Mouse (Mus musculus) midbrain, embryonic 10.5 days (tissue): ENCODE measurements around the gene Inpp5a. TPM values are rescaled to one million over a fixed set of nuclear protein-coding genes. Genes with fewer than 3 reads are reported as not detected.

Experiments used
- DNase-seq: peaks from one replicate; pipeline ENCODE4 v3.0.0-alpha.2; 2017; ENCODE audit warnings: low spot score
- H3K27ac ChIP-seq: fragments of 300-500 bp; sonication (generic); replicated peaks from 2 replicates; pipeline ENCODE4 v1.5.1; 2016; ENCODE audit warnings: mild to moderate bottlenecking
- H3K27me3 ChIP-seq: fragments of 300-500 bp; sonication (generic); 2 replicates; pipeline ENCODE4 v1.6.1; 2016; ENCODE audit warnings: low read depth, mild to moderate bottlenecking; ENCODE audit not compliant: poor library complexity, severe bottlenecking
- H3K36me3 ChIP-seq: fragments of 300-500 bp; sonication (generic); 2 replicates; pipeline ENCODE4 v1.6.1; 2016; ENCODE audit warnings: mild to moderate bottlenecking, moderate library complexity
- H3K4me1 ChIP-seq: fragments of 300-500 bp; sonication (generic); 2 replicates; pipeline ENCODE4 v1.6.1; 2016
- H3K4me3 ChIP-seq: fragments of 300-500 bp; sonication (generic); 2 replicates; pipeline ENCODE4 v1.5.1; 2016; ENCODE audit warnings: mild to moderate bottlenecking, moderate library complexity
- H3K9me3 ChIP-seq: fragments of 300-500 bp; sonication (generic); replicated peaks from 2 replicates; pipeline ENCODE4 v1.6.1; 2016; ENCODE audit warnings: mild to moderate bottlenecking
- WGBS: fragments of 180-500 bp; shearing (Covaris S2); methylation state at CpG from one replicate; pipeline ENCODE4 v1.1.7; 2016; 5-methylcytosine and 5-hydroxymethylcytosine counted together
- polyA plus RNA-seq: library from polyadenylated mRNA; unstranded; fragments of >200 nt; fragmentation: Nextera tagmentation; extraction: Ambion mirVana; gene quantifications from 2 replicates; pipeline ENCODE4 v1.2.1, GENCODE M21; 2016

Gene Inpp5a
- polyA plus RNA-seq, 1 experiment from 2014 or later, result 17.3 TPM

DNA sequence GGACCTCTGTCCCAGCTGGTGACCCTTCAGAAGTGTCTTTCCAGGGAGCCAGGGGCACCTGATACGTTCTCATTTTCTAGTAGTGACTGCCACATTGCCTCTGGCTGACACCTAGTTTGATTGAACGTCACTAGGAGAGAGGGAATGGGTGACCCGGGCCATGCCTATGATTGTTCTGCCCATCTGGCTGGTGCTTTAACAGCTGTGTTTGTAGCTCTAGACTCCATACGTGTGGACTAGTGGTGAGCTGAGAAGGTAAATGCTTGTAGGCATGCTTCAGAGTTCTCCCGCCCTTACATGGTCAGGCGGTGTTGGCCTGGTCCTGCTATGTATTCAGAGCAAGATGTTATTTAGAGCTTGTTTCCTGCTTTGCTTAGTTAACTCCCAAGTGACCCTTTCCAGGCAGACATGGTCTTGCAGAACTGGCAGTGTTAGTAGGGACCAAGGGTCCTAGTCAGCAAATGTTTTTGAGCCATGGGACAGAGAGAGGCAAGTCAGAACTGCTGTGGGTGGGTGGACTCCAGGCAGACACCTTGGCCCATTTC, 3.9 kb downstream of the Inpp5a start:
- no peak for DNase-seq
- Histone ChIP-seq H3K9me3 (no peaks in the 10 kb centered on the region), H3K4me1 (peaks cover 45% of the 10 kb centered on the region), H3K36me3 (no peaks in the 10 kb centered on the region), H3K27ac (no peak overlapping the region), H3K4me3 (no peak overlapping the region), H3K27me3 (no peaks in the 10 kb centered on the region)
- 83% methylated on average over 6 of the region's 6 CpGs for WGBS

DNA sequence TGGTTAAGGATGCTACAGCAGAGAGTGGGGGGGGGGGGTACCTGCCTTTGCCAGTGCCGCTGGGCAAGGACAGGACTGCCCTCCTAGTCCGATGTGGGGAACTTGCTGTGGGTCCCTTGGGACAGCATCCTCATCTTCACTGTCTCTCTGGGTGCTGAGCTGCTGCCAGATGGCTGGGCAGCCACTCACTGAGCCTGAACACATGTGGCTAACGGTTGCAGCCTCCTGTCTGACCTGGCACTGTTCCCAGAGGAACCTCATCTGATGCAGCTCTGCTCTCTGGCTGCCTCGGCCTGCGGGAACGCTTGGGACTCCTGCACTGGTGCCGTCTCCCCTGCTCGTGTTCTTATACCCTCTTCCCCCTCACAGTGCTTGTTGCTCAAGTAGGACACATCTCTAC, 8.6 kb downstream of the Inpp5a start:
- H3K4me1 ChIP-seq, result peaks cover 16% of the 10 kb centered on the region
- no peaks in the 10 kb centered on the region for H3K36me3 ChIP-seq
- no peaks in the 10 kb centered on the region for H3K9me3 ChIP-seq
- 84% methylated on average over 8 of the region's 8 CpGs for WGBS
- no peak for DNase-seq
- no peaks in the 10 kb centered on the region for H3K27me3 ChIP-seq
- H3K4me3 ChIP-seq, result no peak overlapping the region
- no peak overlapping the region for H3K27ac ChIP-seq

DNA sequence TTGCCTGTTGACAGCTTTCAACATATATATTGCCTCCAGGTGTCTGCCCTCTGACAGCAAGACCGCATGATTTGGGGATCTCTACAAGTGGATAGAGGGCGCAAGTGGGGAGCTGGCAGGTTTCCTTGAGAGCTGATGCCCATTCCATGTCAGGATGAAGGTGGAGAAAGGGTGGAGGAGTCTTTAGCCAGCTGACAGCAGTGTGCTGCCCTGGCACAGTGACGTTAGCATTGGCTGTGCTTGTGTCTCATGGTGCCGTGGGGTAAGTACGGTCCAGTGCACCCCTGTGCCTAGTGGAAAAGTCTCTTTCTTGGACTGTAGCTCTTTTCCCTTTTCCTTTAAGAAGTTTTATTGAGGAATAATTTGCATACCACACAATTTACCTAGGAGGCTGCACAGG, 9.2 kb downstream of the Inpp5a start:
- Histone ChIP-seq H3K4me3 (no peak overlapping the region), H3K36me3 (no peaks in the 10 kb centered on the region), H3K4me1 (peaks cover 10% of the 10 kb centered on the region), H3K27ac (no peak overlapping the region), H3K27me3 (no peaks in the 10 kb centered on the region), H3K9me3 (no peaks in the 10 kb centered on the region)
- DNase-seq, result no peak
- 92% methylated on average over 5 of the region's 5 CpGs for WGBS

DNA sequence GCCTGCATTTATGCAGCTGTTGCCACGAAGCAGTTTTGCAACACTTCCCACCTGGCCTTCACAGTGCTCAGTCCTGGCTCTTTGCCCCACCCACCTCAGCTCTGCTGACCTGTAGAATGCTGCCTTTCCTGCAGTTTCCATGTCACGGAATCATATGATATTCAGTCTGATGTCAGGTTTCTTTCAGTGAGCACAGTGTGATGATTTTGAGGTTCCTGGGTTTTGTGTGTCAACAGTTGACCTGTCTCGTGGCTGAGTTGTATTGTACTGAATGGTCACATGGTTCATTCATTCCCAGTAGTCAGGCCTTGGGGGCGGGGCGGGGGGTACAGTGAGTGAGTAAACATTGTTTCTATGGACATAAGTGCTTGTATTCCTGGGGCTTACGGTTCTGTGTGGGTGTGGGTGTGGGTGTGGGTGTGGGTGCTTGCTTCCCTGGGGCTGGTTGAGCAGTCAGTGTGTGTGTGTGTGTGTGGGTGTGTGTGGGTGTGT, 9.7 kb downstream of the Inpp5a start:
- Histone ChIP-seq H3K27ac (no peak overlapping the region), H3K4me3 (no peak overlapping the region), H3K36me3 (no peaks in the 10 kb centered on the region), H3K9me3 (no peaks in the 10 kb centered on the region), H3K4me1 (peaks cover 9% of the 10 kb centered on the region; the same call in 1 of the 2 replicates), H3K27me3 (no peaks in the 10 kb centered on the region)
- WGBS, result 86% methylated on average over 6 of the region's 6 CpGs
- DNase-seq, result no peak

DNA sequence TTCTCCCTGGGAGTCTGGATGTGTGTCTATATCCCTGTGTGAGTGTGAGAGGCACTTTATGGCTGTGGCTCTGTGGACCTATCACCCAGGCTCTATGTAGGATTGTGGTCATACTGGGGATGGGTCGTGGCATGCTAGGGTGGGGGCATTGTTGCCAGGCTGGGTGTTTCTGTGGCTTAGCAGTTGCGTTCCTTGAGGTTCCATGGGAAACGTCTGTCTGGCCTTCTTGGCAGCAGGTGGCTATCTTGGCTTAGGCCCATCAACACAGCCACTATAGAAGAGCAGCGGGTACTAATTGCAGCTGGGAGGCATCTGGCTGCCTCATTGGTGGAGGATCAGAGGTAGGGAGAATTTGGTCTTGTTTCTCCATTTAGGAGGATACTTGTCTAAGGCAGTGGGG, 10.7 kb downstream of the Inpp5a start:
- WGBS, result 90% methylated on average over 4 of the region's 4 CpGs
- H3K36me3 ChIP-seq, result no peaks in the 10 kb centered on the region
- DNase-seq, result no peak

DNA sequence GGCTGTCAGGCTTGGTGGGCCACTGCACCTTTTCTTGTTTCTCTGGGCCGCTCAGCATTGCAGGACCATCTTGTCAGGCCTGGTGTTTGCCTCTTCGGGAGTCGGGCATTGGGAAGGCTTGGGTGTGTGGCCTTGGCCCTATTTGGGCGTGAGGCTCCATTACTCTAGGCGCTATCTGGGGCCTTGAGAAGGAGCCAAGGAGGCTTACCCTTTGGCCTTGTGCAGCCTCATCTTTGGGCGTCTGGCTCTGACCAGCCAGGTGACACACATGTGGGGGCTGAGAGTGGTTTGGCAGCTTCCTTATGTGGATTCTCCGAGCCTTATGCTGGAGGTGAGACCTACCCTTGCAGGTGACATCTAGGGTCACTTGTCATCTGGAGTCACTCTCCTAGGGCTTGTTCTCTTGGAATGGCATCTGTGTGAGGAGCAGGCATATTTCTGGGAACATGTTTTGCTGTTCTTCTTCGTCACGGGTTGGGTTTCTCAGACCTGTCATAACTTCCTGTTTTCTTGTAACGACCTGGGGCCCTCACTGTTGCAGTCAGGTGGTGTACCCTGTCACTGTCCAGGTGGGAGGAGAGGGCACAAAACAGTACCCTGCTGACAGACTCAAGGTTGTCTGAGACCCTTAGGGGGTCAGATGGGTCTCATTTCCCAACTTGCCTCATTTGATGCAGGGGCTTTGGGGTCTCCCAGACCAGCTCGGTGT, 11.2 kb downstream of the Inpp5a start:
- 90% methylated on average over 11 of the region's 11 CpGs for WGBS

More for the DNA sequence above, 10.7 kb downstream of the Inpp5a start:
- H3K27me3 ChIP-seq, result no peaks in the 10 kb centered on the region
- no peak overlapping the region for H3K4me3 ChIP-seq
- H3K27ac ChIP-seq, result no peak overlapping the region
- peaks cover 9% of the 10 kb centered on the region; the same call in 1 of the 2 replicates for H3K4me1 ChIP-seq
- H3K9me3 ChIP-seq, result no peaks in the 10 kb centered on the region

DNA sequence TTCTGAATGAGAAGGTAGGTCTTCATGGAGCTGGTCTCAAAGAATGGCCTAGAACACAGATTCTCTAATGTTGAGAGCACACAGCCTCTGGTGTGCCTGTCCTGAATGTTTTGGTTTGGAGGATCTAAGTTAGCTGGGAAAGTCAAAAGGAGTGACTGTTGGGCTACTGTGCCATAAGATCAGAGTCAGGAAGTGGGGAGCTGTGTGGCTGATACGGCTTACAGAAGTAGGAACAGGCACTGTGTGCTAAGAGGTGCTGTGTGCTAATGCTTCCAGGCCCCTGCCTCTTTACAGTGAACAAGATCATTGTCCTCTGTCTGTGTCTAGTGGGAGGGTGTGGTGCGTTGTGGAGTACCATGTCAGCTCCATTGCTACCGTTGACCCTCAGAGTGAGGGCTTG, 12.0 kb downstream of the Inpp5a start:
- no peak for DNase-seq
- no peak overlapping the region for H3K4me3 ChIP-seq
- 93% methylated on average over 3 of the region's 3 CpGs for WGBS
- peaks cover 9% of the 10 kb centered on the region; the same call in 1 of the 2 replicates for H3K4me1 ChIP-seq
- H3K36me3 ChIP-seq, result peaks cover 9% of the 10 kb centered on the region; the same call in 1 of the 2 replicates
- H3K27me3 ChIP-seq, result no peaks in the 10 kb centered on the region
- no peaks in the 10 kb centered on the region for H3K9me3 ChIP-seq
- H3K27ac ChIP-seq, result no peak overlapping the region

More for the DNA sequence above, 11.2 kb downstream of the Inpp5a start:
- H3K9me3 ChIP-seq, result no peaks in the 10 kb centered on the region
- no peak overlapping the region for H3K27ac ChIP-seq
- no peak for DNase-seq
- no peaks in the 10 kb centered on the region for H3K27me3 ChIP-seq
- H3K36me3 ChIP-seq, result peaks cover 3% of the 10 kb centered on the region; the same call in 1 of the 2 replicates
- no peak overlapping the region for H3K4me3 ChIP-seq
- H3K4me1 ChIP-seq, result peaks cover 9% of the 10 kb centered on the region; the same call in 1 of the 2 replicates

DNA sequence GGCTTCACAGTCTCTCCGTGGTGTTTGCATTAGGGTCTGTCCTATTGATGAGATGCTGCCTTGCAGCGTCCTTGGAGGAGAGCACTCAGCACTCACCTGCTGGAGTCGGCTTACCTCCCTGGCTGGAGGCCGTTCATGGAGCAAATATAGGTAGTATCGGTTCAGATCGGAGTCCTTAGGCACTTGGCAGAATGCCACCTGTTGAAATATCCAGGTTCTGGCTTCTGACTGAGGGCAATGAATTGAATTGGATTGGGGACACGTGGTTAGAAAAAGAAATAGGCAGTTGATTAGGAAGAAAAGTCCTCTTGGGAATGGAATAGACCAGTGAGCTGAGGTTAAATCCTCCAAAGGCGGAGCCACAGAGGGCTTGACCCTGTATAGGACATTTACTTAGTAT, 12.9 kb downstream of the Inpp5a start:
- H3K9me3 ChIP-seq, result no peaks in the 10 kb centered on the region
- H3K27me3 ChIP-seq, result no peaks in the 10 kb centered on the region
- H3K36me3 ChIP-seq, result peaks cover 9% of the 10 kb centered on the region; the same call in 1 of the 2 replicates
- H3K27ac ChIP-seq, result no peak overlapping the region
- DNase-seq, result no peak
- H3K4me1 ChIP-seq, result peaks cover 9% of the 10 kb centered on the region; the same call in 1 of the 2 replicates
- H3K4me3 ChIP-seq, result no peak overlapping the region
- WGBS, result 91% methylated on average over 8 of the region's 8 CpGs

DNA sequence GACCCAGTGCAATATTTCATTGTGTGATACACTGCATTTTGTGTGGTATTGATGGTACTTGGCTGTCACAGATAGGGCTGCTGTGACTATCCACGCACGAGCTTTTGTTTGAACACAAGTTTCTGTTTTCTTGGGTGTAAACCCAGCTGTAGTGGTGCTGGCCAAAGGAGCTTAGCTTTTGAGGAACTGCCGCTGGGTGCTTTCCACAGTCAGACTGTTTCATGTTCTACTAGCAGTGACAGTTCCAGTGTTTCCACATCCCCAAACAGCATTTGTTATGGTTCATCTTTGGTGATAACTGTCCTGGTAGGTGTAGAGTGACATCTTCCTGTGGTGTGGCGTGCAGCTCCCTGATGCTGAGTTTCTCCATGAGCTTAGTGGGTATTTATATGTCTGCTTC, 13.8 kb downstream of the Inpp5a start:
- no peak overlapping the region for H3K4me3 ChIP-seq
- peaks cover 9% of the 10 kb centered on the region; the same call in 1 of the 2 replicates for H3K36me3 ChIP-seq
- no peaks in the 10 kb centered on the region for H3K9me3 ChIP-seq
- no peaks in the 10 kb centered on the region for H3K27me3 ChIP-seq
- DNase-seq, result no peak
- WGBS, result 92% methylated on average over 4 of the region's 4 CpGs
- H3K4me1 ChIP-seq, result peaks cover 5% of the 10 kb centered on the region; the same call in 1 of the 2 replicates
- H3K27ac ChIP-seq, result no peak overlapping the region

DNA sequence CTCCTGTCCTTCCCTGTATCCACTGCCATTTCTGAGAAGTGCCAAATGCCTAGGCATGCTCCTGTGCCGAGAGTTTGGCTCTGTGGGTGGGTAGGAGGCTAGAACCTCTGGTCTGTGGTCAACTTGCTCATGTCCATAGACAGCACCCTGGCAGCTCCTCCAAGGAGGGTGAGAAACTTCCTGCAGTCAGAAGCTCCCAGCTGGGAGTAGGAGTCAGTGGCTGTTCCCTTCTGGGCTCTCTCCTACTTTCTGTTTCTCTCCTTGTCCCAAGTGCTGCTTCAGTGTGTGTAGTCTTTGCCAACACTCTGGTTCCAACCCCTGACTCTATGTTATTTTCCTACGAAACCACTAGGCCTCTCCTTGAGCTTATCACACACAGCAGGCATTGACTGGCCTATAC, 17.7 kb downstream of the Inpp5a start:
- no peak for DNase-seq
- peaks cover 9% of the 10 kb centered on the region; the same call in 1 of the 2 replicates for H3K36me3 ChIP-seq
- H3K9me3 ChIP-seq, result no peaks in the 10 kb centered on the region
- H3K27ac ChIP-seq, result no peak overlapping the region
- no peaks in the 10 kb centered on the region for H3K4me1 ChIP-seq
- 88% methylated on average over 2 of the region's 2 CpGs for WGBS
- no peaks in the 10 kb centered on the region for H3K27me3 ChIP-seq
- H3K4me3 ChIP-seq, result no peak overlapping the region

DNA sequence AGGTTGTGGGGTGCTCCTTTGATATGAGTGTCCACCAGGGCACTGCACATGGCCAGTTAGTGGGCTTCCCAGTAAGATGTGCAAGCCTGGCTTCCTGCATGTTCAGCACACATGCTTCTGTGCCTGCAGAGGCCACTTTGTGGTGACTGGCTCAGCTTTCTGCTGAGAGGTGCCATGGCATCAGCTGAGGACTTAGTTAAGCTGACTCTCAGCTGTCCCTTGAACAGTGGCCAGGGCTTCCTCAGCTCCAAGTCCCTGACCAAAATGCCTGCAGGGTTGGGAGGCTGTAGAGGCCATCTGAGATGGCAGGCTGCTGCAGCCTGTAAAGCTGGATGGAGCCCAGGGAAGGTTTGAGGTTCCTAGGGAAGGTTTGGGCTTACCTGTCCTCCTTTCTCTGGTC, 19.1 kb downstream of the Inpp5a start:
- Histone ChIP-seq H3K36me3 (peaks cover 9% of the 10 kb centered on the region; the same call in 1 of the 2 replicates), H3K27me3 (no peaks in the 10 kb centered on the region)

DNA sequence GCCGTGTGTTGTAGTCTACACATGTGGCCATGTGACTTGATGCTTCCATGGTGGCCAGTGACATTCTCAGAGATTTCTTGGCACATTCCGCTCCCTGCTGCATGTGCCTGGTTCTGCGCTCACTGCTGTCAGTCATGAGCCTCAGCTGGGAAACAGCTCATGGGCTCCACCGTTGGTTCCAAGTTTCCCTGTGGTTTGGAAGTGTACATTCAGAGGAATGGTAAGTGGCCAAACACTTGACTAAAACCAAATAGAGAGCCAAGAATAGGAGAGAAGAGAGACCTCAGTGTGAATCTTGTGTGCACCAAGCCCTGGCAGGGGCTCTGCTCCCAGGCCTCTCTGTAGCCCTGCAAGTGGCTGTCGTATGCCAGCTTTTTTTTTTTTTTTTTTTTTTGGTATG, 21.0 kb downstream of the Inpp5a start:
- peaks cover 8% of the 10 kb centered on the region; the same call in 1 of the 2 replicates for H3K36me3 ChIP-seq
- no peak overlapping the region for H3K4me3 ChIP-seq
- no peak overlapping the region for H3K27ac ChIP-seq
- H3K9me3 ChIP-seq, result no peaks in the 10 kb centered on the region
- 92% methylated on average over 5 of the region's 5 CpGs for WGBS
- H3K4me1 ChIP-seq, result peaks cover 10% of the 10 kb centered on the region; the same call in 1 of the 2 replicates
- no peaks in the 10 kb centered on the region for H3K27me3 ChIP-seq
- no peak for DNase-seq

More for the DNA sequence above, 19.1 kb downstream of the Inpp5a start:
- H3K27ac ChIP-seq, result no peak overlapping the region
- H3K4me3 ChIP-seq, result no peak overlapping the region
- H3K9me3 ChIP-seq, result no peaks in the 10 kb centered on the region
- no peak for DNase-seq
- H3K4me1 ChIP-seq, result peaks cover 6% of the 10 kb centered on the region; the same call in 1 of the 2 replicates
